Mouse (Mus musculus) cortical plate, adult 2 months (tissue): ENCODE measurements at regions not wholly inside any gene's neighbourhood (a gene's known extent, or its start where the extent isn't known, plus 50 kb on each side); places are given as distances from the start of the nearest gene placed in this dataset.

Source experiments
- CTCF ChIP-seq: fragments of 200-500 bp; IDR thresholded peaks from 2 replicates; pipeline ENCODE4 v1.5.1; 2011; ENCODE audit warnings: mild to moderate bottlenecking, control low read depth, low read length; ENCODE audit not compliant: insufficient read depth; ENCODE audit errors: extremely low read depth
- POLR2A ChIP-seq: fragments of 200-500 bp; IDR thresholded peaks from 2 replicates; pipeline ENCODE4 v1.6.1; 2011; ENCODE audit warnings: mild to moderate bottlenecking, low read length, control low read depth; ENCODE audit not compliant: insufficient read depth; ENCODE audit errors: extremely low read depth

GRCm38 (mm10) chr6:99866061-99866460, 139.9 kb upstream of the Prok2 start:
- TF ChIP-seq CTCF (no peak), POLR2A (no peak)
